Mouse (Mus musculus) cerebellum, adult 2 months (tissue): ENCODE data around the gene Tsr2. TPM values are rescaled to one million over a fixed set of nuclear protein-coding genes. Genes with fewer than 3 reads are reported as not detected.
A peak's percentile ranks its signal among the peaks of the same experiment; 100 is the strongest.

Experiments
- DNase-seq, 2 experiments: peaks; one replicate each; pipeline ENCODE4 v3.0.0; 2021
- H3K27ac ChIP-seq: fragments of 200-500 bp; 2 replicates; pipeline ENCODE4 v1.5.1; 2012; ENCODE audit warnings: low read length, control low read depth, inconsistent platforms; ENCODE audit not compliant: insufficient read depth
- H3K27me3 ChIP-seq: fragments of 200-500 bp; 2 replicates; pipeline ENCODE4 v1.6.1; 2012; ENCODE audit warnings: inconsistent platforms, mild to moderate bottlenecking, low read length, moderate library complexity; ENCODE audit not compliant: control insufficient read depth, insufficient read depth
- H3K4me1 ChIP-seq: fragments of 200-500 bp; 2 replicates; pipeline ENCODE4 v1.6.1; 2011; ENCODE audit warnings: low read length; ENCODE audit not compliant: control insufficient read depth, insufficient read depth
- H3K4me3 ChIP-seq: fragments of 200-500 bp; replicated peaks from 2 replicates; pipeline ENCODE3; 2011; ENCODE audit warnings: mild to moderate bottlenecking, low read depth, low read length, control low read depth; ENCODE audit not compliant: insufficient read depth
- CTCF ChIP-seq: fragments of 200-500 bp; IDR thresholded peaks from 2 replicates; pipeline ENCODE4 v1.5.1; 2011; ENCODE audit warnings: low read depth, mild to moderate bottlenecking, control low read depth, low read length, moderate library complexity, borderline replicate concordance; ENCODE audit not compliant: insufficient read depth
- POLR2A ChIP-seq: fragments of 200-500 bp; IDR thresholded peaks from 2 replicates; pipeline ENCODE4 v1.6.1; 2011; ENCODE audit warnings: low read length, control low read depth, borderline replicate concordance; ENCODE audit not compliant: insufficient read depth
- WGBS: fragments of 180-500 bp; shearing (Covaris S2); methylation state at CpG from one replicate; pipeline ENCODE4 v1.1.7; 2018; 5-methylcytosine and 5-hydroxymethylcytosine counted together
- polyA plus RNA-seq: library from polyadenylated mRNA; depleted of rRNA; stranded (reverse); fragments of >200 nt; gene quantifications from 2 replicates; pipeline ENCODE4 v1.2.3, GENCODE M21; 2012; rRNA removed

Gene Tsr2
- 54.3 and 58.7 TPM in 2 replicates for polyA plus RNA-seq

DNA sequence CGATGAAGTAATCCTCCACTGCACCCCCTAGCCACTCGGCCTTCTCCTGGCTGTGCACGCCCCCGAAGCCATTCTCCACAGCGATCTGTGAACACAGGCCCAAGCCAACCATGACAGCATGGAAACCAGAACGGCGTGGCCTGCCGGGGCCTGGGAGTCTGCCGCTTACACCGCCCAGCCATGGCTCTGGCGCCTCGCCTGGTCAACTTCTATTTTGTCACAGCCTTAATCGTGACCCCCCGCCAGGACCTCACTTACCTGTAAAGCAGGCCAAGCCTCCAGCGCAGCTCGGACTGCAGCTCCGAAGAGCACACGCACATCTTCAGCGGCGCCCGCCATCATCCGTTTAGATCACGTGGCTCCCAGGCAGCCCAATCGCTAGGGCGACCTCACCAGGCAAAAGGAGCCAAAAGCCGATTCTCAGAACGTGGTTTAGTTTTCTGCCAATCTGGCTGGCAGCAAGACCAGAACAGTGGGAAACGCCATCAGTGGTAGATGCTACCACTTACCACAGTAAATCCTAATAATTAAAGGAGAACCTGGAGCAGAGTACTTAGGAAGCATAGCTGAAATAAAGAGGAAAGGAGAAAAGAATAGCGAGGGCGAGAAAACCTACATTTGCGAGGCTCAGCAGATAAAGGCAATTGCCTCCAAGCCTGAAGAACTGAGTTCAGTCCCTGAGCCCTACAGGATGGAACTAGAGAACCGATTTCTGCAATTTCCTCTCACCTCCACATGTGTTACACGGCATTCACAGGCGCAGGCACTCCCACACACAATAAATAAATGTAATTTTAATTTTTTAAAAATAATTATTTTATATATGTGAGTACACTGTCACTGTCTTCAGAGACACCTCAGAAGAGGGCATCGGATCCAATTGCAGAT, at the start of gene Tsr2:
Gene Tsr2, minus strand, starts transcription at position 373 of the 888 bp plus-strand sequence.
- H3K27me3 ChIP-seq, result no peaks in the 10 kb centered on the region
- no peaks in the 10 kb centered on the region for H3K4me1 ChIP-seq
- no peak within 1 kb of the TSS for H3K27ac ChIP-seq
- peak within 1 kb of the TSS; percentile 92 for H3K4me3 ChIP-seq
- WGBS, result 12% methylated on average over 35 of the region's 35 CpGs
- DNase-seq, result peak; percentile 77 to 85
- peak; percentile 57; the same call in 1 of the 2 replicates for TF ChIP-seq POLR2A
- TF ChIP-seq CTCF, result no peak

- WGBS, result 27% methylated on average over 10 of the region's 10 CpGs
Measured at GRCm38 (mm10) chrX:151132785-151133184, 36.4 kb upstream of the Tsr2 start.

GRCm38 (mm10) chrX:151130493-151130892, 34.1 kb upstream of the Tsr2 start:
- no peak for TF ChIP-seq POLR2A
- no peak for TF ChIP-seq CTCF
- Histone ChIP-seq H3K27me3 (no peaks in the 10 kb centered on the region), H3K4me3 (no peak overlapping the region), H3K27ac (no peak overlapping the region), H3K4me1 (no peaks in the 10 kb centered on the region)
- no peak for DNase-seq
- 73% methylated on average over 3 of the region's 3 CpGs for WGBS

More at GRCm38 (mm10) chrX:151132785-151133184, 36.4 kb upstream of the Tsr2 start:
- Histone ChIP-seq H3K4me1 (no peaks in the 10 kb centered on the region), H3K4me3 (no peak overlapping the region), H3K27me3 (no peaks in the 10 kb centered on the region), H3K27ac (no peak overlapping the region)
- DNase-seq, result peak in 1 of 2 experiments; percentile 6
- TF ChIP-seq POLR2A (no peak), CTCF (no peak)

- no peak for DNase-seq
- WGBS, result 44% methylated on average over 2 of the region's 2 CpGs
- Histone ChIP-seq H3K4me1 (no peaks in the 10 kb centered on the region), H3K27me3 (no peaks in the 10 kb centered on the region), H3K4me3 (no peak overlapping the region), H3K27ac (no peak overlapping the region)
- TF ChIP-seq CTCF, result no peak
- TF ChIP-seq POLR2A, result no peak
Measured at GRCm38 (mm10) chrX:151123933-151124332, 27.6 kb upstream of the Tsr2 start.

- Histone ChIP-seq H3K27me3 (no peaks in the 10 kb centered on the region), H3K4me3 (no peak overlapping the region), H3K27ac (no peak overlapping the region), H3K4me1 (no peaks in the 10 kb centered on the region)
- peak in 1 of 2 experiments; percentile 6 for DNase-seq
- 10% methylated on average over 2 of the region's 2 CpGs for WGBS
- TF ChIP-seq CTCF, result peak; percentile 39; the same call in 1 of the 2 replicates
- TF ChIP-seq POLR2A, result no peak
Measured at GRCm38 (mm10) chrX:151117432-151117831, 21.1 kb upstream of the Tsr2 start.

DNA sequence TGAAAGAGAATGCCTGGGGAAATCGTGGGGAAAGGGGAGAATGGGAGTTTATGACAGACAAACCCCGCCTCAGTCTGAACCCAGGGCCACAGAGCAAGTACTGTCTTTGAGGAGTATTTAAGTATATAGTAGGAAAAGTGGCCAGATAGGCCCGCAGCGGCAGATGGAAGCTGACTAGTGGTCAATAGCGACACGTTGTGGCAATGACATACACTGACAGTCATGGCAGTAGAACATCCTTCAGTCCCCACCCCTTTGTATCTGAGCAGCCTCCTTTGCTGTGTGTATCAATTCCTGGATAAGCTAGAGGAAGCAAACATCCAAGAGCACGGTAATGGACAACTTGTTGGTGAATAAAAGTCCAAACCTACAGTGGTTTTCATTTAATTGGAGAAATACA, 20.5 kb upstream of the Tsr2 start:
- H3K4me1 ChIP-seq, result no peaks in the 10 kb centered on the region
- no peak overlapping the region for H3K4me3 ChIP-seq
- DNase-seq, result peak; percentile 40 to 41
- TF ChIP-seq POLR2A (no peak), CTCF (peak; percentile 73)
- no peaks in the 10 kb centered on the region for H3K27me3 ChIP-seq
- 5% methylated on average over 7 of the region's 7 CpGs for WGBS
- H3K27ac ChIP-seq, result no peak overlapping the region

- no peak for DNase-seq
- Histone ChIP-seq H3K4me3 (no peak overlapping the region), H3K27ac (no peak overlapping the region), H3K4me1 (no peaks in the 10 kb centered on the region), H3K27me3 (no peaks in the 10 kb centered on the region)
- WGBS, result 57% methylated on average over 7 of the region's 7 CpGs
- TF ChIP-seq POLR2A (no peak), CTCF (no peak)
Measured at GRCm38 (mm10) chrX:151107301-151108067, 11.1 kb upstream of the Tsr2 start.
